Comparison of ENCODE assay signal across 27 mouse cellular contexts in genomic region chr13:12356184-12356583, GRCm38 (mm10). TPM values are rescaled to one million over a fixed set of nuclear protein-coding genes. Genes with fewer than 3 reads are reported as not detected.
"Had no signal": no experiment of that assay in that cellular context is flagged by ENCODE, and none has a peak within 500 bp of the region (broad histone marks: within the 10 kb centered on the region; RNA-seq: fewer than 3 reads in every experiment).

No protein-coding gene starts in this region.

- H3K9me3 ChIP-seq: heart, embryonic 13.5 days; heart, embryonic 15.5 days; hindbrain, embryonic 13.5 days; hindbrain, embryonic 15.5 days; kidney, embryonic 15.5 days; limb, embryonic 10.5 days; limb, embryonic 12.5 days; liver, embryonic 13.5 days; liver, embryonic 15.5 days had no signal

- H3K4me1 ChIP-seq: heart, embryonic 15.5 days; hindbrain, embryonic 13.5 days; hindbrain, embryonic 15.5 days; kidney, embryonic 15.5 days; limb, embryonic 10.5 days; limb, embryonic 12.5 days; liver, embryonic 13.5 days; liver, embryonic 15.5 days had no signal

- H3K36me3 ChIP-seq: heart, embryonic 13.5 days; heart, embryonic 15.5 days; hindbrain, embryonic 13.5 days; hindbrain, embryonic 15.5 days; kidney, embryonic 15.5 days; limb, embryonic 10.5 days; limb, embryonic 12.5 days; liver, embryonic 13.5 days; liver, embryonic 15.5 days had no signal

- H3K27me3 ChIP-seq: heart, embryonic 13.5 days; heart, embryonic 15.5 days; hindbrain, embryonic 13.5 days; hindbrain, embryonic 15.5 days; kidney, embryonic 15.5 days; limb, embryonic 12.5 days; liver, embryonic 13.5 days; liver, embryonic 15.5 days had no signal

- DNase-seq: gastrocnemius, adult 2 months; gastrocnemius, postnatal 10 days; gastrocnemius, postnatal 25 days; heart, adult 18-20 months; heart, postnatal 14 days; heart, postnatal 36 days; kidney, adult 11 months; kidney, adult 2 months; kidney, adult 9 months; kidney, postnatal 14 days; kidney, postnatal 36 days; layer of hippocampus, adult 9-11 months; layer of hippocampus, postnatal 36 days; liver; liver, embryonic 13.5 days had no signal

- H3K27ac ChIP-seq: gastrocnemius, adult 2 months; heart, embryonic 13.5 days; heart, embryonic 15.5 days; hindbrain, embryonic 13.5 days; hindbrain, embryonic 15.5 days; hindbrain, postnatal 0 days; kidney, embryonic 15.5 days; kidney, postnatal 0 days; limb, embryonic 10.5 days; limb, embryonic 12.5 days; liver, embryonic 13.5 days; liver, embryonic 15.5 days had no signal

- H3K4me3 ChIP-seq: gastrocnemius, adult 2 months; heart, embryonic 13.5 days; heart, embryonic 15.5 days; hindbrain, embryonic 13.5 days; hindbrain, embryonic 15.5 days; kidney, embryonic 15.5 days; limb, embryonic 10.5 days; limb, embryonic 12.5 days; liver, embryonic 13.5 days; liver, embryonic 15.5 days had no signal

- ATAC-seq: hindbrain, postnatal 0 days; intestine, embryonic 16.5 days had no signal

RNA-seq across cellular contexts. Expression of gene Actn2, which starts 15.6 kb away (rescaled TPM):
- total RNA-seq: granulocyte monocyte progenitor cell, adult 5-6 weeks had no signal
